Mouse (Mus musculus) olfactory bulb, adult 2 months (tissue): ENCODE results near the gene Wscd2. TPM values are rescaled to one million over a fixed set of nuclear protein-coding genes. Genes with fewer than 3 reads are reported as not detected.

Source experiments
- H3K27ac ChIP-seq: fragments of 200-500 bp; 2 replicates; pipeline ENCODE4 v1.5.1; 2012; ENCODE audit warnings: low read depth, low read length; ENCODE audit not compliant: insufficient read depth
- H3K4me1 ChIP-seq: fragments of 200-500 bp; 2 replicates; pipeline ENCODE4 v1.6.1; 2012; ENCODE audit warnings: low read length; ENCODE audit not compliant: control insufficient read depth, insufficient read depth
- H3K4me3 ChIP-seq: fragments of 200-500 bp; 2 replicates; pipeline ENCODE4 v1.5.1; 2012; ENCODE audit warnings: mild to moderate bottlenecking, low read depth, low read length, moderate library complexity; ENCODE audit not compliant: insufficient read depth
- CTCF ChIP-seq: fragments of 200-500 bp; IDR thresholded peaks from 2 replicates; pipeline ENCODE4 v1.5.1; 2012; ENCODE audit warnings: low read depth, mild to moderate bottlenecking, low read length, moderate library complexity; ENCODE audit not compliant: insufficient read depth
- POLR2A ChIP-seq: fragments of 200-500 bp; IDR thresholded peaks from 2 replicates; pipeline ENCODE4 v1.6.1; 2012; ENCODE audit warnings: mild to moderate bottlenecking, low read depth, low read length, moderate library complexity; ENCODE audit not compliant: insufficient read depth
- WGBS: fragments of 180-500 bp; shearing (Covaris S2); methylation state at CpG from one replicate; pipeline ENCODE4 v1.1.7; 2018; 5-methylcytosine and 5-hydroxymethylcytosine counted together
- polyA plus RNA-seq: library from polyadenylated mRNA; stranded (reverse); fragments of >200 nt; gene quantifications from 2 replicates; pipeline ENCODE4 v1.2.4, GENCODE M21; 2012; ENCODE audit warnings: low replicate concordance; ENCODE audit not compliant: missing spikeins, insufficient read depth, insufficient read length

The Wscd2 gene
- polyA plus RNA-seq, 1 experiment: not detected

- peaks cover 31% of the 10 kb centered on the region for H3K4me1 ChIP-seq
- 86% methylated on average over 9 of the region's 9 CpGs for WGBS
- TF ChIP-seq POLR2A: no peak
- no peak for TF ChIP-seq CTCF
Measured at GRCm38 (mm10) chr5:113596252-113596651, 106.1 kb downstream of the Wscd2 start.

GRCm38 (mm10) chr5:113596780-113597353 lies 106.7 kb downstream of the Wscd2 start:
- Histone ChIP-seq H3K4me3 (no peak overlapping the region), H3K27ac (no peak overlapping the region), H3K4me1 (peaks cover 26% of the 10 kb centered on the region)
- TF ChIP-seq POLR2A: no peak
- no peak for TF ChIP-seq CTCF
- 72% methylated on average over 9 of the region's 9 CpGs for WGBS

More at GRCm38 (mm10) chr5:113596252-113596651, 106.1 kb downstream of the Wscd2 start:
- H3K27ac ChIP-seq: no peak overlapping the region
- no peak overlapping the region for H3K4me3 ChIP-seq

- Histone ChIP-seq H3K27ac (no peak overlapping the region), H3K4me3 (no peak overlapping the region), H3K4me1 (0 out of 2 replicates have a peak, but pooled peaks cover 2% of the 10 kb centered on the region)
- WGBS: 89% methylated on average over 3 of the region's 3 CpGs
- TF ChIP-seq CTCF (no peak), POLR2A (no peak)
Measured at GRCm38 (mm10) chr5:113600181-113600580, 110.0 kb downstream of the Wscd2 start.

DNA sequence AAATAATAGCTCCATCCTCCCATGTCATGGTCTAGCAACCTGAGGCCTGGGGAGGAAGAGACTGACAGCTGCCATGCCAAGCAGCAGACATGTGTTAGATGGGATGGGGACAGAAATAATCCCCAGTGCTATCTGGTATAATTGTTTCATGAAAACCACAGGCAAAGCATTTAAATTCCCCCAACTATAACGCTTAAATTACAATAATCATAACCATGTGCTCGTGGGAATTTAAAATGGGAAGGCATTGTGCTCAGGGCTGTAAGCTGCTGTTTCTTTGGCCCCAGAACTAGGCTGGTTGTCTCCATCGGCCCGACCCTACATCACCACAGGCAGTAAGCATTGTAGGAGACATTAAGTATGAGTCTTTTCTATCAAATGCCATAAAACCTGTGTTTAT lies 110.7 kb downstream of the Wscd2 start:
- H3K4me3 ChIP-seq: no peak overlapping the region
- TF ChIP-seq POLR2A: no peak
- TF ChIP-seq CTCF: no peak
- 69% methylated on average over 4 of the region's 4 CpGs for WGBS
- H3K4me1 ChIP-seq: 0 out of 2 replicates have a peak, but pooled peaks cover 2% of the 10 kb centered on the region
- no peak overlapping the region for H3K27ac ChIP-seq

DNA sequence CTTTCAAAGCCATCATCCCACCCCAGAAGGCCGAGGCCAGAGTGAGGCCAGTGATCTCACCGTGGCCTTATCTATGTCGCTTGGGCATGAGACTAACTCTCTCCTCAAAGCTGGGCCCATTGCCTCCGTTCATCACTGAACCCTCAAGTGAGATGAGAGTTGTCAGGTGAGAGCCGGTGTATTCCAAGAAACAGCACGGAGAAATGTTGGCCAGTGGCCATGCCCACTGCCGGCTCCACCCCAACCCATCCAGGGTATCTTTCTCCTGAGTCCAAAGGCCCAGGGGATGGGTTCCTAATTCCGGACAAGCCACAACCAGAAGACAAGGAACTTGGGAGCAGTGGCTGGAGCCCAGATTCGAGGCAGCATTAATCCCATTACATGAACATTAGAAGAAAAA lies 113.3 kb downstream of the Wscd2 start:
- Histone ChIP-seq H3K4me3 (no peak overlapping the region), H3K27ac (no peak overlapping the region), H3K4me1 (peaks cover 4% of the 10 kb centered on the region)
- 88% methylated on average over 9 of the region's 9 CpGs for WGBS
- TF ChIP-seq CTCF (no peak), POLR2A (no peak)

DNA sequence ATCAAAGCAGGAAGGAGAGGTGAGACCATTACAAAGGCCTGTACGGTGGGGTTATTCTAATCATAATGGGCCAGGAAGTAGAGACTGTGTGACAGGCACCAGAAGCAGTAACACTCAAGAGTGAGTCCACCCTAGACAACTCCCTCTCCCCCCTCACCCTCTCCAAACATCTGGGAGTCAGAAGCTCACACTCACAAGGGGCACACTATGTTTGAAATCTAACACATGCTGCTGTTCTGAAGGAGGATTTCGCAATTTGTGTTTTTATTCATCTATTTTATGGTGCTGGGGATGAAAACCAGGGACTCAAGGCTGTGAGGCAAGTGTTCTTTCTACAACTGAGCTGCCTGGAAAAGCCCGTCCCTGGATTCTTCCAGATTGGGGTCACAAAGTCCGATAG lies 114.6 kb downstream of the Wscd2 start:
- no peak overlapping the region for H3K27ac ChIP-seq
- no peak for TF ChIP-seq CTCF
- no peak for TF ChIP-seq POLR2A
- H3K4me3 ChIP-seq: no peak overlapping the region
- H3K4me1 ChIP-seq: peaks cover 4% of the 10 kb centered on the region
- 90% methylated on average over 4 of the region's 4 CpGs for WGBS

DNA sequence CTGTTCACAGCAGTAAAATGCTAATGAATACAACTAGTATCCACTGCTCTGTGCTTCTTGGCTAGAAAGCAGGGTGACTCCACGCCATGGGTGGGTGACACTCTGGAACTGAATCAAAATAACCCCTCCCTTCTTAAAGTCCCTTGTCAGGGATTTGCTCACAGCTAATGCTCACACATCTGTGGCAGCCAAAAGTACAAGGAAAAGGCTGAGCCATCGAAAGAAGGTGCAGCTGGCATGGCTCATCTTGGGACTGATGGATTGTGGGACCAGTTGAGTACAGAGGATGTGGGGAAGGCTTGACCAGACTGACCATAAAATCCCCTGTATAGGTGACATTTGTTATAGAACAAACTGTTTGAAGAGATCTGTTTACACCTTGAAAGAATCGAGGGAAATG lies 116.0 kb downstream of the Wscd2 start:
- Histone ChIP-seq H3K27ac (no peak overlapping the region), H3K4me3 (no peak overlapping the region), H3K4me1 (peaks cover 12% of the 10 kb centered on the region)
- WGBS: 80% methylated on average over 3 of the region's 3 CpGs
- TF ChIP-seq CTCF (no peak), POLR2A (no peak)

- WGBS: 70% methylated on average over 8 of the region's 8 CpGs
- H3K4me1 ChIP-seq: peaks cover 23% of the 10 kb centered on the region
- no peak overlapping the region for H3K4me3 ChIP-seq
- TF ChIP-seq CTCF (no peak), POLR2A (no peak)
- no peak overlapping the region for H3K27ac ChIP-seq
Measured at GRCm38 (mm10) chr5:113606961-113607785, 117.0 kb downstream of the Wscd2 start.

- TF ChIP-seq CTCF: no peak
- no peak for TF ChIP-seq POLR2A
- Histone ChIP-seq H3K27ac (no peak overlapping the region), H3K4me3 (no peak overlapping the region), H3K4me1 (peaks cover 23% of the 10 kb centered on the region)
- 48% methylated on average over 13 of the region's 13 CpGs for WGBS
Measured at GRCm38 (mm10) chr5:113607941-113608431, 117.9 kb downstream of the Wscd2 start.
